ENCODE assay signal across 22 mouse cellular contexts in the genomic region with DNA sequence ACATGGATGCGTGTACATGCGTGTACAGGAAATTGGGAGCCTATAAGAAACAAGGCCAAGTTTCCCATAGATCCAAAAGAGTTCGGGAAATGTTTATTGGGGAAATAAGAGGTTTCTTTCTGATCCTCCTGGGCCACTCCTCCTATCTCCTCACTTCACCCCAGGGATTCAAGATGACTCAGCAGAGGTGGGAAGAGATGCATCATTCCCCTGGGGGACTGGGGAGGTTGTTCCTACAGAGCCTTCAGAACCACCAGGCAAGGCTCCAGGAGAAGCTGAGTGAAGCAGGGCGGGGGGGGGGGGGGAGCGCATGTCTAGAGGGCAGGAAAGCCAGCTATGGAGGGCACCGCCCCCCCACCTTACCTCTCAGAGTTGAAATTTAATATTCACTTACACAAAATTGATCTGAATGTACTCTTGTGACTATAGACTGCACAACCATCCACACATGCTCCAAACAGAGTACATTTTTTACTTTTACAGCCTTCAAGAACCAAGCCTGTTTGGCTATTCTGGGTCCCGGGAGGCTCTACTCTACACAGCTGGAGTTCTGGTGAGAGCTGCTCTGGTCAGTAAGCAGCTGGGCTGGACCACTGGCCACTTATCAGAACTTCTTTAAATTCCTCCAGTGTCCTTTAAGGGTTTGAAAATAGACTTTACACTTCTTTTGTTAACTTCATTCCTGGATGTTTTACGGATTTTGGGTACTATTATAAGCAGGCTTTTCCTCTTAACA. TPM values are rescaled to one million over a fixed set of nuclear protein-coding genes. Genes with fewer than 3 reads are reported as not detected.
DNase-seq lines count a peak whose midpoint lies in the region; ATAC-seq and TF ChIP-seq lines count a peak whose summit lies in the region.
"Had no signal": no experiment of that assay in that cellular context is flagged by ENCODE, and none has a peak within 500 bp of the region (broad histone marks: within the 10 kb centered on the region; RNA-seq: fewer than 3 reads in every experiment).

No protein-coding gene starts in this region.

- no peak for ATAC-seq in midbrain, embryonic 16.5 days
- ATAC-seq in stomach, postnatal 0 days (ENCODE audit: low FRiP score, low TSS enrichment), result no peak
- ATAC-seq: forebrain, embryonic 16.5 days; lung, postnatal 0 days had no signal

- no peaks in the 10 kb centered on the region for H3K27me3 ChIP-seq in heart, adult 2 months (ENCODE audit: control insufficient read depth, insufficient read depth, low read length)
- no peaks in the 10 kb centered on the region for H3K27me3 ChIP-seq in midbrain, embryonic 16.5 days (ENCODE audit: control insufficient read depth, insufficient read depth, low read depth, low read length)
- H3K27me3 ChIP-seq in stomach, postnatal 0 days (ENCODE audit: control insufficient read depth, insufficient read depth, low read length), result no peaks in the 10 kb centered on the region
- H3K27me3 ChIP-seq: heart, embryonic 12.5 days; hindbrain, embryonic 12.5 days; neural tube, embryonic 15.5 days had no signal

- peak; percentile 42 for DNase-seq in gastrocnemius, adult 18-20 months (ENCODE audit: low spot score)
- DNase-seq in gastrocnemius, postnatal 10 days, result no peak
- DNase-seq in heart, postnatal 10 days, result peak; percentile 50 to 53
- DNase-seq in heart, adult 2 months, result no peak
- DNase-seq in 3T3-L1 (ENCODE audit: low read depth, low spot score), result peak; percentile 88
- peak; percentile 79 for DNase-seq in brain, adult 2 months (ENCODE audit: low read depth, low spot score)
- no peak for DNase-seq in stomach, postnatal 0 days (ENCODE audit: low spot score)
- DNase-seq: adrenal gland, postnatal 36 days; cerebellum, adult 11 months; cerebellum, postnatal 10 days; kidney, adult 18-20 months; kidney, postnatal 36 days; layer of hippocampus, postnatal 36 days; spleen, adult 18-20 months had no signal

- no peak overlapping the region for H3K4me2 ChIP-seq in midbrain, embryonic 16.5 days (ENCODE audit: low read length)
- no peak overlapping the region for H3K4me2 ChIP-seq in stomach, postnatal 0 days (replicated peaks; ENCODE audit: low read depth)
- H3K4me2 ChIP-seq: heart, embryonic 12.5 days; hindbrain, embryonic 12.5 days; neural tube, embryonic 15.5 days had no signal

- 75% methylated on average over 8 of the region's 8 CpGs for WGBS in heart, adult 2 months
- 93% methylated on average over 6 of the region's 8 CpGs for WGBS in midbrain, embryonic 16.5 days
- WGBS in stomach, postnatal 0 days, result 86% methylated on average over 6 of the region's 8 CpGs

- no peak overlapping the region for H3K4me3 ChIP-seq in heart, adult 2 months
- H3K4me3 ChIP-seq in midbrain, embryonic 16.5 days (ENCODE audit: low read depth, low read length), result no peak overlapping the region
- H3K4me3 ChIP-seq in stomach, postnatal 0 days (ENCODE audit: low read depth, low read length), result no peak overlapping the region
- H3K4me3 ChIP-seq: forebrain, embryonic 10.5 days; heart, embryonic 12.5 days; hindbrain, embryonic 12.5 days; midbrain, embryonic 10.5 days; neural tube, embryonic 15.5 days had no signal

- TF ChIP-seq POLR2A in heart, adult 2 months (IDR thresholded peaks at IDR 0.05; ENCODE audit: insufficient read depth, low read depth, low read length), result no peak

- intact Hi-C loops in heart, postnatal 10 days (cut with DNase I), result no loop called here
- intact Hi-C loops in heart, adult 2 months (cut with DNase I), result no loop called here

- H3K9me3 ChIP-seq in midbrain, embryonic 16.5 days (replicated peaks; ENCODE audit: control insufficient read depth, low read length, poor library complexity, severe bottlenecking), result no peaks in the 10 kb centered on the region
- no peaks in the 10 kb centered on the region for H3K9me3 ChIP-seq in stomach, postnatal 0 days (ENCODE audit: control insufficient read depth, low read length)
- H3K9me3 ChIP-seq: forebrain, embryonic 10.5 days; heart, embryonic 12.5 days; hindbrain, embryonic 12.5 days; midbrain, embryonic 10.5 days; neural tube, embryonic 15.5 days had no signal

- TF ChIP-seq EP300 in heart, adult 2 months (IDR thresholded peaks at IDR 0.05; ENCODE audit: insufficient read depth, low read depth, low read length), result no peak
- TF ChIP-seq EP300 in stomach, postnatal 0 days (optimal IDR thresholded peaks at IDR 0.05), result no peak

- no peaks in the 10 kb centered on the region for H3K36me3 ChIP-seq in heart, adult 2 months (ENCODE audit: control insufficient read depth, insufficient read depth, low read length)
- no peaks in the 10 kb centered on the region for H3K36me3 ChIP-seq in midbrain, embryonic 16.5 days (ENCODE audit: control insufficient read depth, insufficient read depth, low read length)
- no peaks in the 10 kb centered on the region for H3K36me3 ChIP-seq in stomach, postnatal 0 days (ENCODE audit: control insufficient read depth, insufficient read depth, low read length)
- H3K36me3 ChIP-seq: hindbrain, embryonic 12.5 days; neural tube, embryonic 15.5 days had no signal

- H3K27ac ChIP-seq in heart, adult 2 months, result no peak overlapping the region
- no peak overlapping the region for H3K27ac ChIP-seq in midbrain, embryonic 16.5 days (ENCODE audit: low read length)
- H3K27ac ChIP-seq in stomach, postnatal 0 days (replicated peaks), result no peak overlapping the region
- H3K27ac ChIP-seq: forebrain, embryonic 10.5 days; hindbrain, embryonic 12.5 days; midbrain, embryonic 10.5 days; neural tube, embryonic 15.5 days had no signal

- no peaks in the 10 kb centered on the region for H3K4me1 ChIP-seq in heart, adult 2 months (ENCODE audit: control insufficient read depth, insufficient read depth, low read length)
- H3K4me1 ChIP-seq in midbrain, embryonic 16.5 days (ENCODE audit: control insufficient read depth, insufficient read depth, low read length), result no peaks in the 10 kb centered on the region
- peaks cover 1% of the 10 kb centered on the region; the same call in 1 of the 2 replicates for H3K4me1 ChIP-seq in stomach, postnatal 0 days (replicated peaks; ENCODE audit: control insufficient read depth, insufficient read depth)

- no peaks in the 10 kb centered on the region for H3K79me2 ChIP-seq in heart, adult 2 months (replicated peaks; ENCODE audit: control insufficient read depth, insufficient read depth, low read length)

- no peak overlapping the region for H3K9ac ChIP-seq in heart, adult 2 months (ENCODE audit: low read depth, low read length)
- H3K9ac ChIP-seq in midbrain, embryonic 16.5 days (ENCODE audit: low read depth, low read length), result no peak overlapping the region
- no peak overlapping the region for H3K9ac ChIP-seq in stomach, postnatal 0 days (ENCODE audit: low read length)
- H3K9ac ChIP-seq: heart, embryonic 12.5 days; hindbrain, embryonic 12.5 days; neural tube, embryonic 15.5 days had no signal

- no peak for TF ChIP-seq CTCF in heart, adult 2 months (IDR thresholded peaks at IDR 0.05)
- no peak for TF ChIP-seq CTCF in stomach, postnatal 0 days (IDR thresholded peaks at IDR 0.05; ENCODE audit: low read depth)

RNA-seq across cellular contexts. Expression of a gene that starts 44.9 kb away (rescaled TPM):
- total RNA-seq in gastrocnemius, adult 18-20 months (2021), result 1 to 10 TPM; 5.2 to 6.6 TPM
- total RNA-seq in gastrocnemius, postnatal 10 days (2021), result 10 to 100 TPM; 34.6 to 45.0 TPM
- 10 to 100 TPM; 49.9 to 53.2 TPM for total RNA-seq in heart, postnatal 10 days (2021)
- 1 to 10 TPM; 9.3 to 9.8 TPM for total RNA-seq in heart, adult 2 months (2021)
- 12.9 and 13.1 TPM in 2 replicates for polyA plus RNA-seq in heart, adult 2 months (2012; rRNA removed)
- 20.4 and 25.3 TPM in 2 replicates for polyA plus RNA-seq in midbrain, embryonic 16.5 days (2015; fragmentation: Nextera tagmentation; extraction: Ambion mirVana)
- polyA plus RNA-seq in stomach, postnatal 0 days (2015; fragmentation: Nextera tagmentation; extraction: Ambion mirVana), result 26.3 and 26.6 TPM in 2 replicates

Comparison
In these comparisons a context has a peak if more than half of its experiments do, and no peak if none do; other contexts are left out.
1. DNase-seq: peak in gastrocnemius, adult 18-20 months (single experiment), heart, postnatal 10 days (2 of 2), 3T3-L1 (single experiment) and brain, adult 2 months (single experiment); none in gastrocnemius, postnatal 10 days (single experiment), heart, adult 2 months (0 of 2) and stomach, postnatal 0 days (single experiment).